In genomic region chr2:18680501-18680900, GRCm38 (mm10) we compare ENCODE assay signal across 8 mouse cellular contexts. TPM values are rescaled to one million over a fixed set of nuclear protein-coding genes. Genes with fewer than 3 reads are reported as not detected.
A peak's percentile ranks its signal among the peaks of the same experiment; 100 is the strongest.
DNase-seq lines count a peak whose midpoint lies in the region; ATAC-seq and TF ChIP-seq lines count a peak whose summit lies in the region.

No protein-coding gene starts in this region.

- H3K9ac ChIP-seq in neural tube, embryonic 11.5 days (ENCODE audit: low read length): no peak overlapping the region
- no peak overlapping the region for H3K9ac ChIP-seq in limb, embryonic 15.5 days
- H3K9ac ChIP-seq in stomach, embryonic 16.5 days (ENCODE audit: low read length): peak overlapping the region; percentile 57

- no peak for DNase-seq in gastrocnemius, adult 2 months
- no peak for DNase-seq in gastrocnemius, postnatal 14 days
- no peak for DNase-seq in neural tube, embryonic 11.5 days (ENCODE audit: low spot score)
- DNase-seq in neural tube, embryonic 10.5 days (ENCODE audit: extremely low spot score, low spot score): no peak
- no peak for DNase-seq in frontal cortex, adult 2 months (ENCODE audit: extremely low spot score in 1 of 2, low spot score in 1 of 2)
- no peak for DNase-seq in kidney, adult 18-20 months

- no peaks in the 10 kb centered on the region for H3K36me3 ChIP-seq in neural tube, embryonic 11.5 days (ENCODE audit: control insufficient read depth, insufficient read depth, low read length)
- peaks cover 10% of the 10 kb centered on the region; the same call in 1 of the 2 replicates for H3K36me3 ChIP-seq in limb, embryonic 15.5 days
- H3K36me3 ChIP-seq in stomach, embryonic 16.5 days (ENCODE audit: control insufficient read depth, insufficient read depth, low read length): peaks cover 7% of the 10 kb centered on the region; the same call in 1 of the 2 replicates

- ATAC-seq in neural tube, embryonic 11.5 days (ENCODE audit: insufficient read depth, low FRiP score, low TSS enrichment): no peak
- ATAC-seq in limb, embryonic 15.5 days (ENCODE audit: insufficient number of reproducible peaks, low FRiP score, low TSS enrichment, low read depth): no peak
- no peak for ATAC-seq in stomach, embryonic 16.5 days (ENCODE audit: insufficient read depth, low FRiP score)

- 0% methylated on average over 4 of the region's 4 CpGs for WGBS in neural tube, embryonic 11.5 days
- WGBS in limb, embryonic 15.5 days: 3% methylated on average over 4 of the region's 4 CpGs
- 4% methylated on average over 4 of the region's 4 CpGs for WGBS in stomach, embryonic 16.5 days

- peak overlapping the region; percentile 62 for H3K4me2 ChIP-seq in neural tube, embryonic 11.5 days (ENCODE audit: low read depth)
- H3K4me2 ChIP-seq in limb, embryonic 15.5 days: peak overlapping the region; percentile 71
- H3K4me2 ChIP-seq in stomach, embryonic 16.5 days (ENCODE audit: low read depth, low read length): peak overlapping the region; percentile 80

- intact Hi-C loops in gastrocnemius, adult 2 months (cut with DNase I): loop anchor here (5.0 kb wide), 1 partner anchor 317 kb away; the partner anchor contains the start of genes 4930426L09Rik and Pip4k2a
- intact Hi-C loops in gastrocnemius, postnatal 14 days (cut with DNase I; ENCODE audit: low total_unique reads): no loop called here

- TF ChIP-seq CTCF in gastrocnemius, adult 2 months (IDR thresholded peaks at IDR 0.05): no peak

- no peak overlapping the region for H3K27ac ChIP-seq in gastrocnemius, adult 2 months
- H3K27ac ChIP-seq in neural tube, embryonic 11.5 days (ENCODE audit: low read depth, low read length): no peak overlapping the region
- no peak overlapping the region for H3K27ac ChIP-seq in limb, embryonic 15.5 days
- no peak overlapping the region for H3K27ac ChIP-seq in stomach, embryonic 16.5 days (ENCODE audit: low read length)

- H3K27me3 ChIP-seq in neural tube, embryonic 11.5 days (ENCODE audit: control insufficient read depth, insufficient read depth, low read length): peaks cover 37% of the 10 kb centered on the region
- peaks cover 20% of the 10 kb centered on the region for H3K27me3 ChIP-seq in limb, embryonic 15.5 days
- H3K27me3 ChIP-seq in stomach, embryonic 16.5 days (ENCODE audit: control insufficient read depth, insufficient read depth, low read length): no peaks in the 10 kb centered on the region

- no peaks in the 10 kb centered on the region for H3K9me3 ChIP-seq in neural tube, embryonic 11.5 days (ENCODE audit: control insufficient read depth, low read length)
- H3K9me3 ChIP-seq in limb, embryonic 15.5 days: no peaks in the 10 kb centered on the region
- no peaks in the 10 kb centered on the region for H3K9me3 ChIP-seq in stomach, embryonic 16.5 days (replicated peaks; ENCODE audit: control insufficient read depth, low read length)

- peaks cover 18% of the 10 kb centered on the region for H3K4me1 ChIP-seq in neural tube, embryonic 11.5 days (ENCODE audit: control insufficient read depth, insufficient read depth, low read length)
- H3K4me1 ChIP-seq in limb, embryonic 15.5 days: peaks cover 26% of the 10 kb centered on the region
- peaks cover 21% of the 10 kb centered on the region for H3K4me1 ChIP-seq in stomach, embryonic 16.5 days (ENCODE audit: control insufficient read depth, insufficient read depth, low read length)

- peak overlapping the region; percentile 64 for H3K4me3 ChIP-seq in gastrocnemius, adult 2 months
- H3K4me3 ChIP-seq in neural tube, embryonic 11.5 days (ENCODE audit: low read depth, low read length): peak overlapping the region; percentile 19
- peak overlapping the region; percentile 35 for H3K4me3 ChIP-seq in limb, embryonic 15.5 days
- H3K4me3 ChIP-seq in stomach, embryonic 16.5 days (replicated peaks; ENCODE audit: low read length): peak overlapping the region; percentile 46

RNA-seq across cellular contexts. Expression of gene Bmi1, which starts 3.7 kb away (rescaled TPM):
- 10 to 100 TPM; 48.2 to 53.5 TPM for total RNA-seq in gastrocnemius, adult 2 months (2021)
- 10 to 100 TPM; 25.9 to 28.9 TPM for total RNA-seq in gastrocnemius, postnatal 14 days (2021)
- 37.5 and 43.8 TPM in 2 replicates for polyA plus RNA-seq in neural tube, embryonic 11.5 days (2014; fragmentation: Nextera tagmentation; extraction: Ambion mirVana)
- polyA plus RNA-seq in limb, embryonic 15.5 days (2015; fragmentation: Nextera tagmentation; extraction: Ambion mirVana): 16.6 and 18.3 TPM in 2 replicates
- polyA plus RNA-seq in stomach, embryonic 16.5 days (2015; fragmentation: Nextera tagmentation; extraction: Ambion mirVana): 15.6 and 18.1 TPM in 2 replicates
- 51.2 and 52.8 TPM in 2 replicates for polyA plus RNA-seq in frontal cortex, adult 2 months (2012; rRNA removed)

RNA-seq across cellular contexts. Expression of gene Commd3, which starts 8.3 kb away (rescaled TPM):
- total RNA-seq in gastrocnemius, adult 2 months (2021): 100 to 1,000 TPM in 1 of 2 experiments, 10 to 100 TPM in 1; 83.3 to 100 TPM
- total RNA-seq in gastrocnemius, postnatal 14 days (2021): 100 to 1,000 TPM in 1 of 2 experiments, 10 to 100 TPM in 1; 96.1 to 104 TPM
- polyA plus RNA-seq in neural tube, embryonic 11.5 days (2014; fragmentation: Nextera tagmentation; extraction: Ambion mirVana): 145 and 171 TPM in 2 replicates
- 221 and 227 TPM in 2 replicates for polyA plus RNA-seq in limb, embryonic 15.5 days (2015; fragmentation: Nextera tagmentation; extraction: Ambion mirVana)
- 190 and 214 TPM in 2 replicates for polyA plus RNA-seq in stomach, embryonic 16.5 days (2015; fragmentation: Nextera tagmentation; extraction: Ambion mirVana)
- 136 and 141 TPM in 2 replicates for polyA plus RNA-seq in frontal cortex, adult 2 months (2012; rRNA removed)

RNA-seq across cellular contexts. Expression of gene Spag6, which starts 13.3 kb away (rescaled TPM):
- 1 to 10 TPM; 1.2 to 1.5 TPM for total RNA-seq in gastrocnemius, adult 2 months (2021)
- under 1 TPM in 1 of 2 experiments, not detected in 1; 0.62 TPM for total RNA-seq in gastrocnemius, postnatal 14 days (2021)
- polyA plus RNA-seq in neural tube, embryonic 11.5 days (2014; fragmentation: Nextera tagmentation; extraction: Ambion mirVana): 0.21 and 0.37 TPM in 2 replicates
- polyA plus RNA-seq in limb, embryonic 15.5 days (2015; fragmentation: Nextera tagmentation; extraction: Ambion mirVana): 0.20 and 0.31 TPM in 2 replicates
- polyA plus RNA-seq in stomach, embryonic 16.5 days (2015; fragmentation: Nextera tagmentation; extraction: Ambion mirVana): 0.09 TPM in 1 of 2 replicates, not detected in the other
- 4.1 and 5.0 TPM in 2 replicates for polyA plus RNA-seq in frontal cortex, adult 2 months (2012; rRNA removed)
